Mouse (Mus musculus) heart, postnatal 4 days (tissue): ENCODE data around the gene Arntl2. TPM values are rescaled to one million over a fixed set of nuclear protein-coding genes. Genes with fewer than 3 reads are reported as not detected.
"Not testable (repeated sequence)": the region's sequence is repeated elsewhere in the genome, so short reads cannot be mapped to it uniquely, and the experiment has no call there.

ENCODE experiments used
- DNase-seq: peaks from one replicate; pipeline ENCODE4 v3.0.0; 2021
- total RNA-seq, 2 experiments: library from RNA; stranded (reverse); gene quantifications; 2 replicates each; pipeline ENCODE4 v1.2.3; 2021

The Arntl2 gene
- total RNA-seq: 1 to 10 TPM; 1.4 to 2.1 TPM

DNA sequence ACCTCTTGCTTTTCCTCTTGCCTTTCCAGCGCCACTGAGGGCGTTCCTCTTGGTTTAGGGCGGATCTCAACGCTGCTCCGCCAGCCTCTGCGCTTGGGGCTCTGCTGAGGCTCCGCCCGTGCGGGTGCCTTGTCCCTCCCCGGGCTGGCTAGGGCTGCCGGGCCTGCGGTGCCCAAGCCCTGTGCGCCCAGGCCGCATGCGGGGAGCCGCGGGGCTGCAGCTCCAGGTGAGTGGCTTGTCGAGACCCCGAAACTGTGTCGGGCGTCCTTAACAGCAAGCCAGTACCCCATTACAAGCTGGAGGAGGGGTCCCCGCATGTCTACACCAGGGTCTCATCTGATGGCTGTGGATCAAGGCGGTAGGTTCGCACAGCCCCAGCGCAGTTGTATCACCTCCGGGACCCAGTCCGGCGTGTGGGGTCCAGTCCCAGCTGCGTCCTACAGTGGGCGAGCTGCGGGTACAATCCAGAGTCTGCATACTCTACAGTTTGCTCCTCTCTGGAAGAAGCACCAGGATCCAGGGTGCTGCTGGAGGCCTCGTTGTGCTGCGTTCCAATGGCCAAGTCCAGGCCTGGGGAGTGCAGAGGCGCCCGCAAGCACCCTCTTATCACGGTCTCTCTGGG is at the start of gene Arntl2:
Gene Arntl2, plus strand, starts transcription at position 132 of the 622 bp plus-strand sequence.
- DNase-seq: peak; percentile 81

DNA sequence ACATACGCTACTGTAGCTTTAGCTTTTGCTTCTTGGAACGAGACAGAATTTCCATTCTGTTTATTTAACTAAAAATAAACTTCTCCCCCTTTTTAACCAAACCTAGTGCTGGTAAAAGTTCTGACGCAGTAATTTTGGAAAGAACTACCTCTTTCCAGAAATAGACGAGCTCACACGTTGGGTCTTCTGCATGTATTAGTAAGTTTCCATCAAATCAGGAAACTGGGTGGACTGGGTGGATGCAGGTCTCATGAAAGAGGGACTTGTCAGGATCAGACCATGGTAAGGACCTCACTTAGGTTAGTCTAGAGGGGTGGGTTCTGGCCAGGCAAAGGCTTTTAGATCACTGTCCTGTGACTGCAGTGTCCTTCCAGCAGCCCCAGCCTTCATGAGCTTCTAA is 49.3 kb upstream of the Arntl2 start:
- no peak for DNase-seq

DNA sequence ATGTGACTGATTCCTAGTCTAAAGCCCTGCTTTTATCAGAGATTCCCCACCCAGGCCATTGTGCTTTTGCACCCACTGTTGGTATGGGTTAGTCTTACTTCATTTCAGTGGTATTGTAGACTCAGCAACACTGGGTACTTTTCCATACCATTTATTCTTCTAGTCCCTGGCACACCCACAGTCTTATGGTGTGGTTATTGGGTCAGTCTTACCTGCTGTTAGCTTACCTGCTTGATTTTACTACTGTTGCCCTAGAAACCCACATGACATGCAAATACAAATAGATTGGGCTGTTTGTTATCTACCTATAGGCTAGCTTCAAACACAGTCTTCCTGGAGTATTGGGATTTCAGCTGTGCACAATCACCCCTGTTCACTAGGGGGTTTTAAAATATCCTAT is 48.8 kb upstream of the Arntl2 start:
- no peak for DNase-seq

DNA sequence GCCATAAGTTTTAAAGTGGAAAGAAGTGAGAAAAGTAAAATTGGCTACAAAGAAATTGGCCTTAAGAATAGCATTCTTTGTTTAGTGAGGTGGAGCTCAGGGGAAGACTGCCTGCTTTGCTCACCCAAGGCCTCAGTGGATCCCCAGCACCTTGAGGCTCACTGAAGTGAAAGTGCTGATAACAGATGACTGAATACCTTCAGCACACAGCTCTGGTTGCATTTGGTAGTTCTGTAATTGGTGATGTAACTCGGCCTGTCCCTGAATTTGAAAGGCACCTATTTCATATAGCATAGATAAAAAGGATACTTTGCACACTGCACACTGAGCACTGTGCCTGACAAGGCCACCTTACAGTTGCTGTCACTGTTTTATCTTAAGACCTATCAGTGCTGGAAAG is 47.6 kb upstream of the Arntl2 start:
- no peak for DNase-seq

DNA sequence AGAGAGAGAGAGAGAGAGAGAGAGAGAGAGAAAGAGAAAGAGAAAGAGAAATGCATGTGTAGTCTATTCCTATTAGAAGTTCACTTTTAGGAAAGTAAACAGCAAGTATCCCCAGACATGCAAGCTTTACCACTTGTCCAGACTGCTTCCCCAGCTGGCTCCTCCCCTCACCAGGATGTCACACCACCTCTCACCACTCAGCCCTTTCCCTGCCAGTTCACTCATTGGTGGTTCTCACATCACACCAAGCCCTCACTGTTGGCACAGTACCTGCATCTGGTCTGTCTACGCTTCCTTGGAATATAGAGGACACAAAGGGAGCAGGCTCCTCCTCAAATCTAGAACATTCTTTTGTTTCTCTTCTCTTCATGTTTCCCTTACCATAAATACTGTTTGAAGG is 44.2 kb upstream of the Arntl2 start:
- peak; percentile 55 for DNase-seq

DNA sequence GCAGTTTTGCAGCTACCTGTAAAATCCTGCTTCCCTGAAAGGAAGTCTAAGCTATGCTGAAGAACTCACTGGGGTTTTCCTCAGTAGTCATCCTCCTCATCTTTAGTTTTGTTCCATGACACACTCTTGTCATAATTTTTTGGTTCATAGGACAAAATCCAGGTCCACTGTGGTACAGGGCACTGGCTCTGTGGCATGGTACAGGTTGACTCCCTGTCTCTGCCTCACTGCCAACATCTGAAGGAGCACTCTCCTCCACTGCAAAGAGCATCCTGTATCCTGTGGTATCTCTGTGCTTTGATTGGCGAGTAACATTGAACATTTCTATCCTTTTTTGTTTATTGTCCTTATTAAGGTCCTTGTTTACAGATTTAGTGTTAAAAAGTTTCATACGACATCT is 43.7 kb upstream of the Arntl2 start:
- no peak for DNase-seq

DNA sequence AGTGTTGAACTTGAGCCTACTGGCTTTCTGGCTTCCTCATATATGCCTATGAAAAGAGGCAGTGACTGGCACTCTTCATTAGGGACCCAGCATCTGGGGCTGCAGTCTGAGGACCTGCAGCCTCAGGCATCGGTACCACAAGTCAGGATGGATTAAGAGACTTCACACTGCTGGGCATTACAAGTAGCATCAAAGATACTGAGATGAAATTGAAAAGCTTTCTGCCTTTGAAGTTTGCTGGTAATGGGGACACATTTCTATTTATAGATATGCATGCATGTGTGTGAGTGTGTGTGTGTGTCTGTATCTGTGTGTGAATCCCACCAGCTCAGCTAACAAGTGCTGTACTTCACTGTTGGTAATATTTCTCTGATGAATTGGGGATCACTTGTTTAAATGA is 43.2 kb upstream of the Arntl2 start:
- DNase-seq: no peak

DNA sequence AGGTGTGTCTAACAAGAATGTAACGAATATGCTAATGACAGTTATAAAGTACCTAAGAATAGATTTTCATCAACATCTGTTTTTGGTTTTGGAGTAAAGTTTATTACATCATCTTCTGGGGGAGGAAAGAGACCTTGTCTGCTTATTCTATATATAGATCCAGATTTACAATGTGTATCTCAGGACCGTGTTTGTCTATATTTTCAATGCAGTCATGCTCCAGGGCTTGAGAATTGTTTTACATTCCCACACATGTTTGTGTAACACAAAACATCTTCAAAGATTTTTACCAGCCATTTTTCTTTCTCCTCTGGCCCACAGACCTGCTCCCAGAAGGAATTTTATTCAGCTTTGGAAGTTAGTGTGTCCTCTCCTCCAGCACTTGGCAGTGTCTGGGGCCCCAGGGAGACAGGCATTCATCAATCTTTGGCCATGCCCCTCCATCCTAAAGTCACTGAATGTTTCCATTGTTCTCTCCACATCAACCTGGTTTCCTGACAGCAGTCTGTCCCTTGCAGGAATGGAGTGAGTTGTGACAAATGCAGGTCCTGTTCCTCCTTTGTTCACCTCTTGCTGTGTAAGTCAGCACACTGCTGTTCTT is 42.2 kb upstream of the Arntl2 start:
- DNase-seq: no peak

DNA sequence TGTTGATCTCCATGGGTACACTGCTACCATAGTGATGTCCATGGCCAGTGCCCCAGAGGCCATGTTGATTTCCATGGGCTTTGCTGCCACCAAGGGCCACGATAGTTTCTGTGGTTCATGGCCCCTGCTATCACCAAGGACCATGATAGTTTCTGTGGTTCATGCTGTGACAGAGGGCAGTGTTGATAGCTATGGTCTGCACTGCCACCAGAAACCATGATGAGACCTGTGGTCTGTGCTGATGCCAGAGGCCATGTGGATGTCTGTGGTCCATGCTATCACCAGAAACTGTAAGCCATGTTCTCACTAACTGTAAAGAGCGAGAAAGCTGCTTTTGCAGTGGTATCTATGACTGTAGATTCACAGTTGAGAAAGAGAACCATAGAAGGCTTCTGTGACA is 40.7 kb upstream of the Arntl2 start:
- DNase-seq: no peak

DNA sequence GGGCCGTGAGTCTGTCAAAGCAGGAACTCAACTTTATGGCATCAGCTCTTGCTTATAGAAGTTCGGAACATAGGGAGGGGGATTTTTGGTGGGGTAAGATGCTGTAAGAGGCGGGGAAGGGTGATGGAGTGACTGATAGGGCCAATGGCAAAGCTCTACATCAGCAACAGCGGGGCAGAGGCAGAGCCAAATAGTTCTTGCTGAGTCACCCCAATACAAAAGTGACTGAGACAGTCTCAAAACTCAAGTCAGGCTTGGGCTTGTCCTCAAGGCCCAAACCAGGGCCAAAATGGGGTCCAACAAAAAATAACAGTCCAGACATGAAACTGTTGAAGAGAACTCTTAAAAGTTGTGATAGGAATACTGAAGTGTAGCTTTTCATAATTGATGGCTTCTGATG is 40.2 kb upstream of the Arntl2 start:
- DNase-seq: no peak

DNA sequence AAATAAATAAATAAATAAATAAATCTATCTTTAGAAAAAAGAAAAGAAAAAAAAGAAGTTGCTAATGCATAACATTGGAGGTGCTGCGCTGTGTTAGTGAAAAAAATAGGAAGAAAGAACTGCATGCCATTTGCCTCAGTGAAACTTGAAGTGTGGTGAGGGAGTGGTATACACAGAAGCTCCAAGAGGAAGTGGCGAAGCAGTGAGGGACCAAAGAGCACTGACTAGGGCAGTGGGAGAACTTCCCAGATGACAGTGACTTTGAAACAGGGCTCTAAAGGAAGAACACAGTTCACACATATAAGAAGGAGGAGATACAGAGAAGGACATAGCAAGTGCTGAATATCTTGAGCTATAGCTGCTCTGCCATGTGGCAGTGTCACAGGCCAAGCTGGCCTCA is 36.8 kb upstream of the Arntl2 start:
- no peak for DNase-seq

DNA sequence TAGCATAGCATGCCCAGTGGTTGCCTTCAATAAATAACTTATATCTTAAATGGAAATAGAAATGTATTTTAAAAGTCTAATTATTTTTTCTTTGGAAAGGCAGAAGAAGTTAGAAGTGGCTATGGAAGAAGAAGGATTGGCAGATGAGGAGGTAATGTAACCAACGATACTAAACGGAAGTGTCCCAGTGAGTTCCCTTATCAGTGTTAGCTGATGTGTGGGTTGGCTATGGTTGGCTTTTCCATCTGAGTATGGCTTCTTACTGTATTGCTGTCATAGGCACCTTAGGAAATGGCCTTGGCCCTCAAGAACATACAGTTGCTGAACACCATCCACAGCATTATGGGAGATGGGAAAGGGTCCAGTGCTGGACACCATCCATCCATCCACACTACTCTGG is 35.8 kb upstream of the Arntl2 start:
- DNase-seq: no peak

DNA sequence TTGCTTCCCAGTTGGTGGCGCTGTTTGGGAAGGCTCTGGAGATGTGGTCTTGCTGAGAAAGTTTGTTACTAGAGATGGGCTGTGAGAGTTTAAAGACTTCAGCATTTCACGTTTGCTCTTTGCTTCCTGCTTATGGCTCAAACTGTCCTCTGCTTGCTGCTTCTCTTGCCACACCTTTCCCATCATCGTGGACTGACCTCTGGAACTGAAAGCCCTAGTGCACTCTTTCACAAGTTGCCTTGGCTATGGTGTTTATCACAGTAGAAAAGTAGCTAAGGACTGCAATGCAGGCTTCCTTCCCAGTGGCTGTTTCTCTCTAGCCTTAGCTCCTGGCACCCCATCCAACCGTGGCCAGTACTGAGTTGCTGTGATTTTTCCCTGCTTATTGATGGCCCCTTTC is 35.1 kb upstream of the Arntl2 start:
- DNase-seq: no peak

DNA sequence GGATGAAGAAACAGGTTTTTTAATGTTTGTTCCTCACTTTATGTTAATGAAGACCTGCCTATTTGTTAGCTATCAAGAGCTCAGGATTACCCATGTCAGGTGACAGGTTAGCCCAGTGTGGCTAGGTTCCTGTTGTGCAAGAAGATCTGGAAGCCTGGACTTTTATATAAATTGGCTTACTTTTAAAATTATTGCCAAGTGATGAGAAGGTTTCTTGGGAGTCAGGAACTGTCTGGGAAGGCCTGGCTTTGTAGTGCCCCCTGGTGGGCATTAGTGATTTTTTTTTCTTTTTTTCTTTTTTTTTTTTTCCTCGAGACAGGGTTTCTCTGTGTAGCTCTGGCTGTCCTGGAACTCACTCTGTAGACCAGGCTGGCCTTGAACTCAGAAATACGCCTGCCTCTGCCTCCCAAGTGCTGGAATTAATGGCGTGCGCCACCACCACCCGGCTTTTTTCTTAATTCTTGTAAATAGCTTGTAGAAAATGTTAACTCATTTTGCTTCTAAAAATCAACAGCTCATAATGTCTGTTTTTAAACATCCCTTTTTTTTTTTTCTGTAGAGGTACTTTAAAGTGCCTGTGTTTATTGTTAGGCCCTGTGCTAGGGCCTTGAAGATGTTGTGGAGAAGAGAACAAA is 33.5 kb upstream of the Arntl2 start:
- DNase-seq: peak; percentile 9

DNA sequence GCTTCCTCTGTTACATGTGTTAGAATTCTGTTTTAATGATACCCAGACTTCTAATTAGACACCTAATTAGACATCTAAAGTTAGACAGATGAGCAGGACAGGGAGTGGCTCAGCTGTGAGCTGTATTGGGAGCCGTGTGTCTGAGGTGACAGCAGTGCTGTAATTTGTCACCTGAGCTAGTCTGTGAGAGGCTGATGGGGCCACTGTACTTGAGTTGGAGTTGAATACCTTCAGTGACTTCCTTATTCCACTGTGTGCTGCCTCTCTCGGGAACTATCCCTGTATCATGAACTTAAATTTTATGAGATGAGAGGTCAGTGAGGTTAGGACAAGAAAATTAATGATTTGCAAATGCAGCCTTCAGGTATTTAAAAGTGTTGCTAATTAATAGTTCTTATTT is 31.3 kb upstream of the Arntl2 start:
- DNase-seq: no peak

DNA sequence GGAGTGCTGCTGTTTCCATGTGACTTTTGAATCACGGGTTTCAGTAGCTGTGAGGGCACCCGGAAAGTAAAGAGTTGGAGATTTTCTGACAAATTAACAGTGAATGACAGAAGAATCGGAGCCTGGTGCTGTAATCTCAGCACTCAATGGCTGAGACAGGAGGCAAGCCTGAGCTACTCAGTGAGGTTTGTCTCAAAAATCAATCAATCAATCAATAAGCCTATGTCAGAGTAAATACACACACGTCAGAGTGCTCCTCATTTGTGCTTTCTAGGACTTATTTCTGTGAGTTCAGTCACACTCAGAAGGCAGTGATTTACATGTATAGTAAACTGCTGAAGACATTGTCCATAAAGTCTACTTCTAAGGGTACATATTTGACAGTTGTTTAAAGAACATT is 30.6 kb upstream of the Arntl2 start:
- no peak for DNase-seq

DNA sequence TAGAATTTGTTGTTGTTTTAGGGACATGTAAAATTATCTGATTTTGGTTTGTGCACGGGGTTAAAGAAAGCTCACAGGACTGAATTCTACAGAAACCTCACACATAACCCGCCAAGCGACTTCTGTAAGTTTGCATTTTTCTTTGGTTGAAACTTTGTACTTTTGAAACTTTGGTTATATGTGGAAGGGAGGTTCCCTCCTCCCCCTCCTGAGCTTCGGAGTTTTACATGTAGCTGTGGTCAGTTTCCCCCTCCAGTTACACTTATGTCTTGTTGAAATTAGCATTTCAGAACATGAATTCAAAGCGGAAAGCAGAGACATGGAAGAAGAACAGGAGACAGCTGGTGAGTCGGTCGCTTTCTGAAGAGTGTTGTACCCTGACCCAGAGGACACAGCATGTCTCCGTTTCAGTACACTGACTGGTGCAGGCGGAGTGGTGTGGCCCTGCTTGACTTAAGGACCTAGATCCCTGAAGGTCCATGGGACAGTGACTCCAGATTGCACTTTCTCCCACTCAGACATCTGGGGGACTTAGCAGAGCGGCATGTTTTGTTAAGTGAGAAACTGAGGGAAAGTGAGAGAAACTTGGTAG is 26.9 kb upstream of the Arntl2 start:
- no peak for DNase-seq

DNA sequence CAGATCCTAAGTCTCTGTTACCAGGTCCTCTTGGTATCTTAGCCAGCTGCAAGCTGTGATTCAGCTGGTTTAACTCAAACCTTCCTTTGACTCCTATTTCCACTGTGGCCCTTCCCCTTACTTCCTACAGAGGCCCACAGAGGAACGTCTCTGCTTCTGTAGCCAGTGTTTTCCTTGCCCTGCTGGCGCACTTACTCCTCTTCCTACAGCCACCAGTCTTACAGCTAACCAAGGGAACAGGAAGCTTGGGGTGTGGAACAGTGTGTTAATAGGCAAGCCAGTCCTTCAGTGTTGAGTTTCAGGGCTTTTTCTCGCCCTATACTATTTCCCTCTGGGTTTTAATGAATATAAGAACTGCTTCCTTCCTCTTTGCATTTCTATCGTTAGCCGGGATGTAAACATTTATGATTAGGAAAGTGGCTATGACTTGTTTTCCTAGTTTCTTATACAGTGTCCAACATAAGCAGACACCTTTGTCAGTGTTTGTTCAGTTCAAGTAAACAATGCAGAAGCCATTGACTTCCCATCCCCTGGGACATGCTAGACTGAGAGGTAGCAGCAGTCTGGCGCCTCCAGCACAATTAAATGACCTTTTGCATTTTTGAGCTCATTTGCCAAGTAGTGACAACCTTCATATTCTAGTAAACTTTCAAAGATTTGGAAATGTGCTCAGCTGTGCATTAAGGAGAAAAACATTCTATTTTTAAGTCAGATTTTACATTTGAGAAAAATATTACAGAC is 25.7 kb upstream of the Arntl2 start:
- DNase-seq: peak; percentile 29

DNA sequence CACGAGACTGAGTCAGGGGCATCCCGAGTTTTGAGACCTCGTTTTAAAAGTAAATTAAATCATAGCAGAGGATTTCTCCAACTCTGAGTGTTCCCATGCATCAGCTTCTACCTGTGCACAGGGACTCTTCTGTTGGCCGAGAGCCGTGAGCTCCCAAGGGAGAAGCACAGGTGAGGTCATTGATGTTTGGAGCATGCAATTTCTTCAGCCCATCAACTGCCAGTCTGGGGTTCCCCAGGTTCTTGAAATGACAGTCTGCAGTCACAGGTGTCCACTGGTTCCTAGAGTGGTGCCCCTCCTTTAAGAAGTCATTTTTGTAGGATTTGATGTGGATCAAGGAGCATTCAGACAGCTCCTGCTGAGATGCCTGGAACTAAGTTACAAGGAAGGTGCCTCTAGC is 25.0 kb upstream of the Arntl2 start:
- no peak for DNase-seq

DNA sequence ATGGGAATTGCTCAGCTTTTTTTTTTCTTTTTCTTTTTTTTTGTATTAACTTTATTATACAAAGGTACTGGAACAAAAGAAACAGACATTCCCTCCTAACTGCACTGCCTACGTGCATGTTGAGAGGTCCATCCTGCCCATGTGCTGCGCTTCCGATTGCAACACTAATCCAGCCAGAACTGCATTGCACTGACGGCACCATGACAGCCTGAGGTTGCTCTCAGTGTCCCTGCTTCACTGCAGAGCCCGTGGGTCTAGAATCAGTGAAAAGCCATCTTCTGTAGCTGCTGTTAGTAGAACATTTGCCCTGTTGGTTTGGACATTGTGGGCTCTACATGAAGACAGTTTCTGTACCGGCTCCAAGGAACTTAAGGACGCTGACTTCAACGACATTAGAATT is 20.0 kb upstream of the Arntl2 start:
- DNase-seq: not testable (repeated sequence)

DNA sequence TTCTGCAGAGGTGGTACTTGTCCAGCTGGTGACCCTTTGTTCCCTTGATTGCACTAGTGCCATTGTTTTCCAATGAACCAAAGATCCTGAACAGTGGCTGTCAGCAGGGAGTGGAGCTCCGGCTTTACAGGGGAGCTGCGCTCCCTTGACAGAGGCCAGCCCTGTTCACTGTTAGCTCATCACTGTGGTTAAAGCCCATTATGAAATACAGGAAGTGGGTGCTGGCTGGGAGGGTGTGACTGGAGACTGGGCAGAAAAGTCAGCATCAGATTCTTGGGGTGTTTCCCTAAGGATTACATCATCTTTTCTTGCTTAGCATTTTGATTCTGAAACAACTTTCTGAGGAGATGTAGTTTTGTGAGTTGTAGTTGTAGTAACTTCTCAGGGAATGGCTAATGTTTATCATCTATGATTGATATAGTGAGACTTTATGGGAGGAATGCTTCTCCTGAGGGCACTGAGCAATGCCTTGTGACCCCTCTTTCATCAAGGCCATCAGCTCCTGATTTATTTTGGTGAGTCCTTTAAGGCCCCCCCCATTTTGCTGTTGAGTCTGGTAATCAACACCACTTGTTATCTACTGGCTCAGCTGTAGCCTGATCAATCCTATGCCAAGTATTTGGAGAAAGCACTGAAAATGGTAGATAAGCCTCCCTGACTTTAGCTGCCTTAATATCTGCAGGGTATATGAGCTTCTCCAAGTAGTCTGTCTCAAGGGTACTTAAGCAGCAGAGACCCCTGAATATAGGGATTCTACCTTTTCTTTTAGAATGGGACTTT is 19.1 kb upstream of the Arntl2 start:
- DNase-seq: peak; percentile 36

DNA sequence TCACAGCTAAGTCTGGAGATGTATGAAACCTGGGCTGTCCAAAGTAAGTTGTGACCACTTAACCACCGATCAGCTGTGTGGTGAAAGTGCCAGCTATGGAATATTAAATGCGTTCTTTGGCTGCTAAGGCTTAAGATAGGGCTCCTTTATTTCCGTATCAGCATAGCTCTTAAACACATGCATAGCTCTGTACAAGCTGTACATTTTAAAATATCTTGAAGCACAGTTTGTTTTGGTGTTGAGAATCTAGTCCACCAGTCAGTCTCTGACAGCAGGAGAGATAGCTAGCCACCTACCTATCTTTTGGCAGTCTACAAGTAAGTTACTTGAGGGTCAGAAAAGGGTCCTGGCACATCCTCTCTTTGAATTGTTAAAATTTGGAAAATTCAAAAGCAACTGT is 17.8 kb upstream of the Arntl2 start:
- DNase-seq: no peak
